Mouse (Mus musculus) erythroblast, embryonic 14.5 days (primary cell): ENCODE data around the gene Adipor1.

Source experiments
- GATA1 ChIP-seq: IDR thresholded peaks from 2 replicates; pipeline ENCODE4 v1.6.1; 2012; ENCODE audit warnings: low read length, inconsistent platforms, mixed read lengths
- TAL1 ChIP-seq: IDR thresholded peaks from 3 replicates; pipeline ENCODE4 v1.6.1; 2012; ENCODE audit warnings: low read length, inconsistent platforms, mixed read lengths

GRCm38 (mm10) chr1:134414038-134414437 lies 1.1 kb upstream of the Adipor1 start:
- TF ChIP-seq TAL1, result no peak
- TF ChIP-seq GATA1, result no peak
